Mouse (Mus musculus): ENCODE data around the gene Ift140. TPM values are rescaled to one million over a fixed set of nuclear protein-coding genes. Genes with fewer than 3 reads are reported as not detected.

The Ift140 gene
- total RNA-seq (2012; rRNA removed) (3.4 and 4.3 TPM in 2 replicates), polyA plus RNA-seq (2012; ENCODE audit: insufficient read depth in 1 of 2, insufficient read length in 2 of 2, low read depth in 1 of 2, low replicate concordance in 2 of 2, missing spikeins in 1 of 2) (1 to 10 TPM in 1 of 2 experiments, not detected in 1; 9.0 TPM)

- TF ChIP-seq SIN3A (IDR thresholded peaks at IDR 0.05; ENCODE audit: low read length) (peak; percentile 86), POLR2A (IDR thresholded peaks at IDR 0.05; ENCODE audit: control insufficient read depth in 1 of 2, insufficient read depth in 1 of 2, low read depth in 1 of 2, low read length in 2 of 2, poor library complexity in 1 of 2) (peak; percentile 22 to 42; a peak in 1 of 4 replicates), KAT2A (conservative IDR thresholded peaks at IDR 0.05; ENCODE audit: low read depth, low read length) (0 out of 2 replicates have a peak, but pooled peaks have one; percentile 13), E2F4 (IDR thresholded peaks at IDR 0.05; ENCODE audit: borderline replicate concordance, low read depth, low read length) (peak; percentile 79; the same call in 1 of the 2 replicates), CHD2 (IDR thresholded peaks at IDR 0.05; ENCODE audit: low read length) (peak; percentile 24; the same call in 1 of the 2 replicates), CHD1 (IDR thresholded peaks at IDR 0.05; ENCODE audit: low read depth, low read length) (peak; percentile 86), HCFC1 (IDR thresholded peaks at IDR 0.05; ENCODE audit: low read depth, low read length) (peak; percentile 74), ELF1 (IDR thresholded peaks at IDR 0.05; ENCODE audit: low read depth, low read length) (peak; percentile 3; the same call in 1 of the 2 replicates), NELFE (IDR thresholded peaks at IDR 0.05; ENCODE audit: low read depth, low read length) (no peak), ETS1 (IDR thresholded peaks at IDR 0.05; ENCODE audit: low read depth, low read length) (no peak), MYC (IDR thresholded peaks at IDR 0.05; ENCODE audit: low read depth, low read length) (peak; percentile 32; the same call in 1 of the 2 replicates)
- Histone ChIP-seq H3K4me1 (ENCODE audit: control insufficient read depth in 1 of 2, insufficient read depth in 2 of 2, low read length in 2 of 2) (0 out of 4 replicates have a peak, but pooled peaks cover 0 to 2% of the 10 kb centered on the region in 2 experiments), H3K27ac (ENCODE audit: control insufficient read depth, low read depth, low read length) (peak within 1 kb of the TSS; percentile 52), H3K36me3 (ENCODE audit: control insufficient read depth in 1 of 2, insufficient read depth in 2 of 2, low read length in 2 of 2) (peaks cover 0 to 2% of the 10 kb centered on the region in 2 experiments; a peak in 3 of 4 replicates), H3K9ac (ENCODE audit: control insufficient read depth, low read depth, low read length, poor library complexity, severe bottlenecking) (peak within 1 kb of the TSS; percentile 91), H3K9me3 (replicated peaks; ENCODE audit: insufficient read depth, low read length) (no peaks in the 10 kb centered on the region), H3K4me3 (ENCODE audit: control insufficient read depth in 1 of 2, insufficient read depth in 1 of 2, low read depth in 2 of 2, low read length in 2 of 2) (peak within 1 kb of the TSS; percentile 93 to 95), H3K27me3 (ENCODE audit: control insufficient read depth in 1 of 2, insufficient read depth in 2 of 2, low read length in 2 of 2) (no peaks in the 10 kb centered on the region), H3K79me2 (ENCODE audit: control insufficient read depth, insufficient read depth, low read length, poor library complexity) (peaks cover 28% of the 10 kb centered on the region)
- DNase-seq (ENCODE audit: low read depth, low spot score), result peak; percentile 95
These were observed at the start of gene Ift140, which contains the start of gene Cramp1l for GRCm38 (mm10) chr17:25015655-25016291. Gene Ift140 (plus strand): TSS chr17:25016085. Gene Cramp1l (minus strand): TSS chr17:25015788.

GRCm38 (mm10) chr17:24987221-24987620 is 28.7 kb upstream of the Ift140 start:
- Histone ChIP-seq H3K27ac (ENCODE audit: control insufficient read depth, low read depth, low read length) (no peak overlapping the region), H3K9me3 (replicated peaks; ENCODE audit: insufficient read depth, low read length) (no peaks in the 10 kb centered on the region), H3K9ac (ENCODE audit: control insufficient read depth, low read depth, low read length, poor library complexity, severe bottlenecking) (no peak overlapping the region), H3K4me1 (ENCODE audit: control insufficient read depth in 1 of 2, insufficient read depth in 2 of 2, low read length in 2 of 2) (no peaks in the 10 kb centered on the region), H3K79me2 (ENCODE audit: control insufficient read depth, insufficient read depth, low read length, poor library complexity) (no peaks in the 10 kb centered on the region), H3K4me3 (ENCODE audit: control insufficient read depth in 1 of 2, insufficient read depth in 1 of 2, low read depth in 2 of 2, low read length in 2 of 2) (no peak overlapping the region), H3K36me3 (ENCODE audit: control insufficient read depth in 1 of 2, insufficient read depth in 2 of 2, low read length in 2 of 2) (no peaks in the 10 kb centered on the region; a peak in 1 of 4 replicates), H3K27me3 (ENCODE audit: control insufficient read depth in 1 of 2, insufficient read depth in 2 of 2, low read length in 2 of 2) (no peaks in the 10 kb centered on the region)
- TF ChIP-seq MAZ (IDR thresholded peaks at IDR 0.05; ENCODE audit: low read depth, low read length) (no peak), MAFK (IDR thresholded peaks at IDR 0.05; ENCODE audit: borderline replicate concordance, low read depth, low read length) (no peak), ZKSCAN1 (IDR thresholded peaks at IDR 0.05; ENCODE audit: low read depth, low read length) (no peak), MAX (IDR thresholded peaks at IDR 0.05; ENCODE audit: low read length) (no peak), NELFE (IDR thresholded peaks at IDR 0.05; ENCODE audit: low read depth, low read length) (no peak), USF2 (IDR thresholded peaks at IDR 0.05; ENCODE audit: borderline replicate concordance in 1 of 2, insufficient read depth in 1 of 2, low read depth in 1 of 2, low read length in 2 of 2) (no peak), MYC (IDR thresholded peaks at IDR 0.05; ENCODE audit: low read depth, low read length) (no peak), TAL1 (IDR thresholded peaks at IDR 0.05; ENCODE audit: low read length) (no peak), CHD1 (IDR thresholded peaks at IDR 0.05; ENCODE audit: low read depth, low read length) (no peak), MEF2A (IDR thresholded peaks at IDR 0.05; ENCODE audit: extremely low read depth, insufficient replicate concordance, low read depth, low read length, poor library complexity, severe bottlenecking) (no peak), SIN3A (IDR thresholded peaks at IDR 0.05; ENCODE audit: low read length) (no peak), USF1 (IDR thresholded peaks at IDR 0.05; ENCODE audit: low read depth, low read length) (no peak), KAT2A (conservative IDR thresholded peaks at IDR 0.05; ENCODE audit: low read depth, low read length) (no peak), ZNF384 (IDR thresholded peaks at IDR 0.05; ENCODE audit: low read depth, low read length) (no peak), ETS1 (IDR thresholded peaks at IDR 0.05; ENCODE audit: low read depth, low read length) (no peak), SMC3 (IDR thresholded peaks at IDR 0.05; ENCODE audit: low read depth, low read length) (no peak)
- no peak for DNase-seq (ENCODE audit: low read depth, low spot score)

Data from MEL (cell line).